Mouse (Mus musculus) cortical plate, adult 2 months (tissue): ENCODE data around the gene Serpina1f.
"Not testable (repeated sequence)": the region's sequence is repeated elsewhere in the genome, so short reads cannot be mapped to it uniquely, and the experiment has no call there.

ENCODE experiments used
- CTCF ChIP-seq: fragments of 200-500 bp; IDR thresholded peaks from 2 replicates; pipeline ENCODE4 v1.5.1; 2011; ENCODE audit warnings: mild to moderate bottlenecking, control low read depth, low read length; ENCODE audit not compliant: insufficient read depth; ENCODE audit errors: extremely low read depth
- POLR2A ChIP-seq: fragments of 200-500 bp; IDR thresholded peaks from 2 replicates; pipeline ENCODE4 v1.6.1; 2011; ENCODE audit warnings: mild to moderate bottlenecking, low read length, control low read depth; ENCODE audit not compliant: insufficient read depth; ENCODE audit errors: extremely low read depth

DNA sequence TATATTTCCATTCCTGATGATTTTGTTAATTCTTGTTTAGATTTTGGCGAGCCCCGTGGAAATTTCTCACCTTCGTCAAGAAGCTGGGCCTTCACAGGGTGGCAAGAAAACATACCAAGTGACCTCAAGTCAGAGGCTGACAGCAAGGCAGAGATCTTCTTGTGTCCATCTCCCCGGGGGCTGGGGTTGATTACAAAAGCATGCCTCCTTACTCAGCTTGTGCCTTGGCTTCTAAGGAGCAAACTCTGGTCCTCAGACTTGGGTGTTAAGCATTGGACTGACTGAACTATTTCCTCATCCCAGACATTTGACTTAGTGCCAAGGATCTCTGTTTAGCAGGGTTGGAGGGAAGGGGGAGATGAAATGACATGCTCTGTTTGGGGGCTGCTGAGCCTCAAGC, 39.8 kb upstream of the Serpina1f start:
- TF ChIP-seq CTCF, POLR2A: not testable (repeated sequence)
